Mouse (Mus musculus): ENCODE results near the gene Zfp810.

GRCm38 (mm10) chr9:22261594-22261993 lies 45.9 kb downstream of the Zfp810 start:
- no peak for TF ChIP-seq CTCF (conservative IDR thresholded peaks at IDR 0.05; ENCODE audit: insufficient read depth, insufficient read length, low read depth, low read length)
- TF ChIP-seq POLR2A (IDR thresholded peaks at IDR 0.05; ENCODE audit: low read depth, low read length), result no peak

Measured in kidney, adult 2 months (tissue).